Mouse (Mus musculus) monocyte, adult 5-6 weeks (primary cell): ENCODE data around the gene Acp6. TPM values are rescaled to one million over a fixed set of nuclear protein-coding genes. Genes with fewer than 3 reads are reported as not detected.

Source experiments
- ATAC-seq: fragments of 153-309, 156-312 bp; replicated peaks from 2 replicates; pipeline ENCODE4 v1.8.0; 2017; ENCODE audit warnings: mild to moderate bottlenecking; ENCODE audit not compliant: low TSS enrichment, insufficient number of reproducible peaks, severe bottlenecking, poor library complexity, low FRiP score
- total RNA-seq: library from RNA; stranded (forward); fragments of 200-1000, 200-491, 200-594 nt; gene quantifications from 3 replicates; pipeline ENCODE4 v1.2.3, GENCODE M21; 2017

Acp6 gene
- total RNA-seq, 1 experiment from 2014 or later, result 17.2 TPM

GRCm38 (mm10) chr3:97180527-97180926 lies 21.9 kb downstream of the Acp6 start:
- ATAC-seq, result no peak

- no peak for ATAC-seq
Measured at GRCm38 (mm10) chr3:97183810-97184209, 25.2 kb downstream of the Acp6 start.

GRCm38 (mm10) chr3:97185098-97185860 lies 26.7 kb downstream of the Acp6 start:
- no peak for ATAC-seq

- no peak for ATAC-seq
Measured at GRCm38 (mm10) chr3:97196571-97196970, 38.0 kb downstream of the Acp6 start.

- ATAC-seq, result no peak
Measured at GRCm38 (mm10) chr3:97199261-97199660, 40.7 kb downstream of the Acp6 start.

GRCm38 (mm10) chr3:97201943-97202342 lies 43.4 kb downstream of the Acp6 start:
- peak; percentile 47; the same call in 1 of the 2 replicates for ATAC-seq

GRCm38 (mm10) chr3:97203880-97204279 lies 45.3 kb downstream of the Acp6 start:
- ATAC-seq, result peak; percentile 44

- ATAC-seq, result no peak
Measured at GRCm38 (mm10) chr3:97206521-97206920, 47.9 kb downstream of the Acp6 start.

GRCm38 (mm10) chr3:97209351-97209750 lies 50.8 kb downstream of the Acp6 start:
- no peak for ATAC-seq

- ATAC-seq, result peak; percentile 60
Measured at GRCm38 (mm10) chr3:97211177-97211576, 52.6 kb downstream of the Acp6 start.

GRCm38 (mm10) chr3:97213871-97214270 lies 55.3 kb downstream of the Acp6 start:
- no peak for ATAC-seq

GRCm38 (mm10) chr3:97214439-97214838 lies 55.9 kb downstream of the Acp6 start:
- ATAC-seq, result no peak

GRCm38 (mm10) chr3:97215526-97215925 lies 56.9 kb downstream of the Acp6 start:
- no peak for ATAC-seq

- ATAC-seq, result no peak
Measured at GRCm38 (mm10) chr3:97223261-97223660, 64.7 kb downstream of the Acp6 start.

- no peak for ATAC-seq
Measured at GRCm38 (mm10) chr3:97225231-97225630, 66.7 kb downstream of the Acp6 start.

GRCm38 (mm10) chr3:97226719-97227118 lies 68.1 kb downstream of the Acp6 start:
- no peak for ATAC-seq

Other genes with a start within 250 kb of the Acp6 start
- gene Gja8, start 232.8 kb upstream of the Acp6 start, total RNA-seq, result not detected in 3 replicates
- gene Bcl9, start 139.1 kb downstream of the Acp6 start, total RNA-seq, result 1.3 to 8.7 TPM (median 3.9 TPM) in 3 replicates